In genomic region chr10:127122784-127123435, GRCm38 (mm10) we compare ENCODE assay signal across 7 mouse cellular contexts. TPM values are rescaled to one million over a fixed set of nuclear protein-coding genes. Genes with fewer than 3 reads are reported as not detected.
DNase-seq lines count a peak whose midpoint lies in the region; ATAC-seq and TF ChIP-seq lines count a peak whose summit lies in the region.

No protein-coding gene starts in this region.

- peak in 1 of 2 experiments; percentile 88; a peak in 2 of 4 replicates for TF ChIP-seq POLR2A in MEL (IDR thresholded peaks at IDR 0.05; ENCODE audit: control insufficient read depth in 1 of 2, insufficient read depth in 1 of 2, low read depth in 1 of 2, low read length in 2 of 2, poor library complexity in 1 of 2)

- peaks cover 19% of the 10 kb centered on the region for H3K36me3 ChIP-seq in E14TG2a.4 (ENCODE audit: insufficient read depth, low read length)
- H3K36me3 ChIP-seq in MEL (ENCODE audit: control insufficient read depth in 1 of 2, insufficient read depth in 2 of 2, low read length in 2 of 2): peaks cover 0 to 23% of the 10 kb centered on the region in 2 experiments; a peak in 2 of 4 replicates
- H3K36me3 ChIP-seq in hindbrain, embryonic 16.5 days (ENCODE audit: control insufficient read depth, insufficient read depth, low read length): peaks cover 11% of the 10 kb centered on the region
- peaks cover 2% of the 10 kb centered on the region; the same call in 1 of the 2 replicates for H3K36me3 ChIP-seq in liver, embryonic 11.5 days (ENCODE audit: control insufficient read depth, insufficient read depth, low read length)

- DNase-seq in MEL (ENCODE audit: low read depth, low spot score): peak; percentile 90
- peak; percentile 53 for DNase-seq in embryo, embryonic 9.5 days (ENCODE audit: extremely low spot score)
- no peak for DNase-seq in liver, embryonic 11.5 days (ENCODE audit: low spot score)
- DNase-seq in retina, postnatal 7 days (ENCODE audit: low read depth, low spot score): peak; percentile 24
- DNase-seq in T-cell, adult 2 months (ENCODE audit: low spot score): no peak

- no peak for TF ChIP-seq RAD21 in MEL (IDR thresholded peaks at IDR 0.05; ENCODE audit: low read depth, low read length)

- TF ChIP-seq EP300 in MEL (IDR thresholded peaks at IDR 0.05; ENCODE audit: low read depth in 1 of 2, low read length in 2 of 2): no peak

- H3K79me2 ChIP-seq in MEL (ENCODE audit: control insufficient read depth, insufficient read depth, low read length, poor library complexity): peaks cover 7% of the 10 kb centered on the region

- H3K4me1 ChIP-seq in E14TG2a.4 (replicated peaks; ENCODE audit: low read depth, low read length) (peaks cover 56% of the 10 kb centered on the region), MEL (ENCODE audit: control insufficient read depth in 1 of 2, insufficient read depth in 2 of 2, low read length in 2 of 2) (peaks cover 6 to 28% of the 10 kb centered on the region in 2 experiments)
- H3K4me1 ChIP-seq in hindbrain, embryonic 16.5 days (ENCODE audit: control insufficient read depth, insufficient read depth, low read depth, low read length): peaks cover 18% of the 10 kb centered on the region
- peaks cover 43% of the 10 kb centered on the region for H3K4me1 ChIP-seq in liver, embryonic 11.5 days (replicated peaks; ENCODE audit: control insufficient read depth, insufficient read depth, low read length)

- peak overlapping the region; percentile 58 for H3K9ac ChIP-seq in MEL (ENCODE audit: control insufficient read depth, low read depth, low read length, poor library complexity, severe bottlenecking)
- H3K9ac ChIP-seq in hindbrain, embryonic 16.5 days (ENCODE audit: low read depth, low read length): peak overlapping the region; percentile 49
- H3K9ac ChIP-seq in liver, embryonic 11.5 days (ENCODE audit: low read depth, low read length): peak overlapping the region; percentile 56

- peak overlapping the region; percentile 56 for H3K4me2 ChIP-seq in hindbrain, embryonic 16.5 days (ENCODE audit: low read length)
- H3K4me2 ChIP-seq in liver, embryonic 11.5 days: peak overlapping the region; percentile 69

- peak overlapping the region; percentile 58 for H3K4me3 ChIP-seq in E14TG2a.4 (replicated peaks; ENCODE audit: low read length)
- H3K4me3 ChIP-seq in MEL (ENCODE audit: control insufficient read depth in 1 of 2, insufficient read depth in 1 of 2, low read depth in 2 of 2, low read length in 2 of 2): peak overlapping the region; percentile 50 to 62
- H3K4me3 ChIP-seq in hindbrain, embryonic 16.5 days (ENCODE audit: low read length): peak overlapping the region; percentile 21
- H3K4me3 ChIP-seq in liver, embryonic 11.5 days (ENCODE audit: low read depth, low read length): peak overlapping the region; percentile 30

- peak overlapping the region; percentile 65 for H3K27ac ChIP-seq in MEL (ENCODE audit: control insufficient read depth, low read depth, low read length)
- H3K27ac ChIP-seq in hindbrain, embryonic 16.5 days (ENCODE audit: low read depth, low read length): peak overlapping the region; percentile 83
- peak overlapping the region; percentile 70 for H3K27ac ChIP-seq in liver, embryonic 11.5 days (ENCODE audit: low read depth, low read length)

- WGBS in hindbrain, embryonic 16.5 days: 4% methylated on average over 13 of the region's 13 CpGs
- WGBS in liver, embryonic 11.5 days: 20% methylated on average over 13 of the region's 13 CpGs

- H3K9me3 ChIP-seq in E14TG2a.4 (ENCODE audit: low read length) (no peaks in the 10 kb centered on the region), MEL (replicated peaks; ENCODE audit: insufficient read depth, low read length) (no peaks in the 10 kb centered on the region)
- no peaks in the 10 kb centered on the region for H3K9me3 ChIP-seq in hindbrain, embryonic 16.5 days (ENCODE audit: control insufficient read depth, low read length)
- H3K9me3 ChIP-seq in liver, embryonic 11.5 days (ENCODE audit: control insufficient read depth, low read length): no peaks in the 10 kb centered on the region

- peak; percentile 56; the same call in 1 of the 2 replicates for ATAC-seq in hindbrain, embryonic 16.5 days
- peak; percentile 64 for ATAC-seq in liver, embryonic 11.5 days (replicated peaks; ENCODE audit: low FRiP score)

- TF ChIP-seq CTCF in E14TG2a.4 (conservative IDR thresholded peaks at IDR 0.05; ENCODE audit: low read length) (no peak), MEL (IDR thresholded peaks at IDR 0.05 in 2 of 3, conservative IDR thresholded peaks at IDR 0.05 in 1 of 3; ENCODE audit: control insufficient read depth in 1 of 3, insufficient read depth in 1 of 3, low read depth in 2 of 3, low read length in 3 of 3, poor library complexity in 1 of 3, severe bottlenecking in 1 of 3) (no peak)

- no peaks in the 10 kb centered on the region for H3K27me3 ChIP-seq in E14TG2a.4 (ENCODE audit: insufficient read depth, low read length)
- H3K27me3 ChIP-seq in MEL (ENCODE audit: control insufficient read depth in 1 of 2, insufficient read depth in 2 of 2, low read length in 2 of 2): no peaks in the 10 kb centered on the region
- H3K27me3 ChIP-seq in hindbrain, embryonic 16.5 days (replicated peaks; ENCODE audit: control insufficient read depth, insufficient read depth, low read length): no peaks in the 10 kb centered on the region
- no peaks in the 10 kb centered on the region for H3K27me3 ChIP-seq in liver, embryonic 11.5 days (replicated peaks; ENCODE audit: control insufficient read depth, insufficient read depth, low read length)

TF ChIP-seq in MEL, 35 proteins besides CTCF, POLR2A, EP300 and RAD21 (continues in another document):
- TF ChIP-seq MAX (IDR thresholded peaks at IDR 0.05; ENCODE audit: low read length) (no peak; the same call in 1 of the 2 replicates), MAFK (IDR thresholded peaks at IDR 0.05; ENCODE audit: borderline replicate concordance, low read depth, low read length) (no peak), E2F4 (IDR thresholded peaks at IDR 0.05; ENCODE audit: borderline replicate concordance, low read depth, low read length) (no peak), MYB (IDR thresholded peaks at IDR 0.05; ENCODE audit: low read depth, low read length) (no peak), SMC3 (IDR thresholded peaks at IDR 0.05; ENCODE audit: low read depth, low read length) (no peak), POLR2AphosphoS2 (IDR thresholded peaks at IDR 0.05; ENCODE audit: low read length) (peak; percentile 72), POLR2AphosphoS5 (IDR thresholded peaks at IDR 0.05; ENCODE audit: borderline replicate concordance, low read depth, low read length) (no peak; the same call in 1 of the 2 replicates), RCOR1 (IDR thresholded peaks at IDR 0.05; ENCODE audit: low read depth, low read length) (no peak), JUND (IDR thresholded peaks at IDR 0.05; ENCODE audit: low read depth, low read length) (no peak), GABPA (IDR thresholded peaks at IDR 0.05; ENCODE audit: low read depth, low read length) (no peak), HCFC1 (IDR thresholded peaks at IDR 0.05; ENCODE audit: low read depth, low read length) (no peak), ZNF384 (IDR thresholded peaks at IDR 0.05; ENCODE audit: low read depth, low read length) (peak; percentile 59), MXI1 (IDR thresholded peaks at IDR 0.05; ENCODE audit: low read depth, low read length) (peak; percentile 67), MYC (IDR thresholded peaks at IDR 0.05; ENCODE audit: low read depth, low read length) (peak; percentile 31; the same call in 1 of the 2 replicates), CHD2 (IDR thresholded peaks at IDR 0.05; ENCODE audit: low read length) (no peak), ELF1 (IDR thresholded peaks at IDR 0.05; ENCODE audit: low read depth, low read length) (no peak), NELFE (IDR thresholded peaks at IDR 0.05; ENCODE audit: low read depth, low read length) (peak; percentile 76), NRF1 (IDR thresholded peaks at IDR 0.05; ENCODE audit: insufficient read depth, low read depth, low read length, poor library complexity, severe bottlenecking) (no peak), CHD1 (IDR thresholded peaks at IDR 0.05; ENCODE audit: low read depth, low read length) (no peak)

RNA-seq across cellular contexts. Expression of gene Os9, which starts 2.0 kb away (rescaled TPM):
- 41.5 and 42.4 TPM in 2 replicates for total RNA-seq in MEL (2012; rRNA removed)
- polyA plus RNA-seq in MEL (2012; ENCODE audit: insufficient read depth in 1 of 2, insufficient read length in 2 of 2, low read depth in 1 of 2, low replicate concordance in 2 of 2, missing spikeins in 1 of 2): 10 to 100 TPM in 1 of 2 experiments, not detected in 1; 60.4 TPM
- polyA plus RNA-seq in hindbrain, embryonic 16.5 days (2015; fragmentation: Nextera tagmentation; extraction: Ambion mirVana): 135 and 138 TPM in 2 replicates
- polyA plus RNA-seq in liver, embryonic 11.5 days (2014; fragmentation: Nextera tagmentation; extraction: Ambion mirVana): 51.2 and 54.7 TPM in 2 replicates

RNA-seq across cellular contexts. Expression of gene B4galnt1, which starts 42.1 kb away (rescaled TPM):
- total RNA-seq in MEL (2012; rRNA removed): 23.7 and 24.6 TPM in 2 replicates
- 10 to 100 TPM; 65.8 to 66.0 TPM for polyA plus RNA-seq in MEL (2012; ENCODE audit: insufficient read depth in 1 of 2, insufficient read length in 2 of 2, low read depth in 1 of 2, low replicate concordance in 2 of 2, missing spikeins in 1 of 2)
- 59.0 and 74.1 TPM in 2 replicates for polyA plus RNA-seq in hindbrain, embryonic 16.5 days (2015; fragmentation: Nextera tagmentation; extraction: Ambion mirVana)
- polyA plus RNA-seq in liver, embryonic 11.5 days (2014; fragmentation: Nextera tagmentation; extraction: Ambion mirVana): 21.6 and 26.3 TPM in 2 replicates

RNA-seq across cellular contexts. Expression of gene Agap2, which starts 47.8 kb away (rescaled TPM):
- total RNA-seq in MEL (2012; rRNA removed): 0.03 and 0.04 TPM in 2 replicates
- under 1 TPM in 1 of 2 experiments, not detected in 1; 0.46 TPM for polyA plus RNA-seq in MEL (2012; ENCODE audit: insufficient read depth in 1 of 2, insufficient read length in 2 of 2, low read depth in 1 of 2, low replicate concordance in 2 of 2, missing spikeins in 1 of 2)
- 3.4 and 4.2 TPM in 2 replicates for polyA plus RNA-seq in hindbrain, embryonic 16.5 days (2015; fragmentation: Nextera tagmentation; extraction: Ambion mirVana)
- 2.2 and 2.3 TPM in 2 replicates for polyA plus RNA-seq in liver, embryonic 11.5 days (2014; fragmentation: Nextera tagmentation; extraction: Ambion mirVana)

RNA-seq across cellular contexts. Expression of gene Tspan31, which starts 52.8 kb away (rescaled TPM):
- 49.7 and 57.2 TPM in 2 replicates for total RNA-seq in MEL (2012; rRNA removed)
- polyA plus RNA-seq in MEL (2012; ENCODE audit: insufficient read depth in 1 of 2, insufficient read length in 2 of 2, low read depth in 1 of 2, low replicate concordance in 2 of 2, missing spikeins in 1 of 2): 10 to 100 TPM in 1 of 2 experiments, not detected in 1; 63.1 TPM
- polyA plus RNA-seq in hindbrain, embryonic 16.5 days (2015; fragmentation: Nextera tagmentation; extraction: Ambion mirVana): 123 TPM in 2 replicates
- polyA plus RNA-seq in liver, embryonic 11.5 days (2014; fragmentation: Nextera tagmentation; extraction: Ambion mirVana): 112 and 121 TPM in 2 replicates

RNA-seq across cellular contexts. Expression of gene Slc26a10, which starts 57.5 kb away (rescaled TPM):
- 0.75 and 1.1 TPM in 2 replicates for total RNA-seq in MEL (2012; rRNA removed)
- 1 to 10 TPM in 1 of 2 experiments, not detected in 1; 1.3 TPM for polyA plus RNA-seq in MEL (2012; ENCODE audit: insufficient read depth in 1 of 2, insufficient read length in 2 of 2, low read depth in 1 of 2, low replicate concordance in 2 of 2, missing spikeins in 1 of 2)
- polyA plus RNA-seq in hindbrain, embryonic 16.5 days (2015; fragmentation: Nextera tagmentation; extraction: Ambion mirVana): 1.4 and 1.5 TPM in 2 replicates
- polyA plus RNA-seq in liver, embryonic 11.5 days (2014; fragmentation: Nextera tagmentation; extraction: Ambion mirVana): 3.6 and 5.2 TPM in 2 replicates

Comparison
In these comparisons a context has a peak if more than half of its experiments do, and no peak if none do; other contexts are left out.
1. DNase-seq: peak in MEL (single experiment), embryo, embryonic 9.5 days (single experiment) and retina, postnatal 7 days (single experiment); none in liver, embryonic 11.5 days (single experiment) and T-cell, adult 2 months (single experiment).
2. Peak in every context shown above with its lines, with median percentiles within 50 percentile points of each other: H3K4me3 ChIP-seq, H3K27ac ChIP-seq and H3K9ac ChIP-seq.